Mouse (Mus musculus) embryo, embryonic 11 days (tissue): ENCODE measurements around the gene Ank2.
"Not testable (repeated sequence)": the region's sequence is repeated elsewhere in the genome, so short reads cannot be mapped to it uniquely, and the experiment has no call there.

Experiments used
- DNase-seq: peaks from one replicate; pipeline ENCODE4 v3.0.0-alpha.2; 2015

The Ank2 gene

DNA sequence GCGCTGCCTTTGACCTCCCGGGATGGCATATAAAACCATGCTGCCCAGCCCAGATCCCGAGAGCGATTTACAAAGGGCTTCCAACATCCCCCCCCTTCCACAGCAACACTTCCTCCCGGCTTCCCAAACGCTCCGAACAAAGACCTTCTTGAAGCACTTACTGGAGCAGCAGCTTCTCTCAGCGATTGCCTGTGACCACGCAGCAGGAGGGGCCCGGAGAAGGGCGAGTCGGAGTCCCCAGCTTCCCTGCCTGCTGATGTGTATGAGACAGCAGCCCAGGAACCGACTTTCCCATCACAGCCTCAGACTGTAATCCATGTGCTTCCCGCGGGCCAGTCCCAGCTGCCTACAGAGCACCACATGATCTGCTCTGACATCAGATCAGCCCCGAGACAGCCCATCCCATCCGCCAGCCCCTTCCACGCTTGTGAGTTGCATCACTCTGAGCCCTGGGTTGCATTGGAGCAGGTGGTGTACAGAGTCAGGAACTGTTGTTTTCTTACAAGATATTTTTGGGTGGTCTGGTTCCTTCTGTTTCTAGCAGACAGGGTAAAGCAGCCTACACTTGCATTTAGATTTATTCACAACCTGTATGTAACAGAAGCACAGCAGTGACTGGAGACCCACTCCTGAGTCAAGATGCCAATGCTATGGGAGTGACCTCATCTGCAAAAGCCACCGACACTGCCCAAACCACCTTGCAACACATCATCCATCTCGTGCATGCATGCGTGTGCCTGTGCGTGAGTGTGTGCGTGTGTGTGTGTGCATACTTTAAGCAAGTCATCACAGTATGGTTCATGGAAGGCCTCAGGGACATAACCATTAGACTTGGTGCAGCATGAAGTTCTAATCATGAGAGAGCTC, 90.2 kb downstream of the Ank2 start:
- peak; percentile 89 for DNase-seq

GRCm38 (mm10) chr3:127407868-127408574, 91.1 kb downstream of the Ank2 start:
- peak; percentile 16 for DNase-seq

- DNase-seq = no peak
Measured at GRCm38 (mm10) chr3:127406883-127407282, 92.3 kb downstream of the Ank2 start.

- DNase-seq = peak; percentile 16
Measured at GRCm38 (mm10) chr3:127404371-127404770, 94.8 kb downstream of the Ank2 start.

GRCm38 (mm10) chr3:127400976-127401375, 98.2 kb downstream of the Ank2 start:
- DNase-seq = no peak

GRCm38 (mm10) chr3:127400468-127400867, 98.7 kb downstream of the Ank2 start:
- DNase-seq = not testable (repeated sequence)

- DNase-seq = no peak
Measured at GRCm38 (mm10) chr3:127397774-127398173, 101.4 kb downstream of the Ank2 start.

DNA sequence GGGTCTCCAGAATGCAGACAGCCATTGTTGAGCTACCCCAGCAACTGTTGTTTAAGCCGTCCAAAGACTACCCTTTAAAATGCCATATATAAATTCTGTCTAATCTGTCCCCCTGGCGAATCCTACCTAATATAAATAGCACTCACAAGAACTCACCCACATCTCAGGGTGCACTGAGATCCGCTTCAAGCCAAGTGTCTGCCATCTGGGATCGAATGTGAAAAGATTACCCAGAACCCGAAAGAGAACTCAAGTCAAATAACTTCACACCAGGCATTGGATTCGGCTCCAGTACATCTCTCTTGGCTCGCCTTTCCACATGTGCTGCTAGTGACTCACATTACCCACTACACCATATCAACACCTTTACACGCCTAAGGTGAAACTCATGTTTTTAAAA, 103.9 kb downstream of the Ank2 start:
- no peak for DNase-seq

GRCm38 (mm10) chr3:127387016-127387517, 112.1 kb downstream of the Ank2 start:
- DNase-seq = peak; percentile 34

DNA sequence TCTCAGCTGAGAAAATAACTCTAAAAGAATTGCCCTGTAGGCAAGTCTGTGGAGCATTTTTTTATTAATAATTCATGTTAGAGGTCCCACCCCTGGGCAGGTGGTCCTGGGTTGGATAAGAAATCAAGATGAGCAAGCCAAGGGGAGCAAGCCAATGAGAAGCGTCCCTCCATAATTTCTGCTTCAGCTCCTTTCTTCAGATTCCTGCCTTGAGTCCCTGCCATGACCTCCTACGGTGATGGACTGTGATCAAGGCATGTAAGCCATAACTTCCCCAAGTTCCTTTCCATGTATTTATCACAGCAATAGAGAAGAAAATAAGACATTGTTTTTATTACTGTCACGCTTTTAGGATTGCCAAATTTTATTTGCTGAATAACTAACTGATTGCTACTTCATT, 115.9 kb downstream of the Ank2 start:
- no peak for DNase-seq

DNA sequence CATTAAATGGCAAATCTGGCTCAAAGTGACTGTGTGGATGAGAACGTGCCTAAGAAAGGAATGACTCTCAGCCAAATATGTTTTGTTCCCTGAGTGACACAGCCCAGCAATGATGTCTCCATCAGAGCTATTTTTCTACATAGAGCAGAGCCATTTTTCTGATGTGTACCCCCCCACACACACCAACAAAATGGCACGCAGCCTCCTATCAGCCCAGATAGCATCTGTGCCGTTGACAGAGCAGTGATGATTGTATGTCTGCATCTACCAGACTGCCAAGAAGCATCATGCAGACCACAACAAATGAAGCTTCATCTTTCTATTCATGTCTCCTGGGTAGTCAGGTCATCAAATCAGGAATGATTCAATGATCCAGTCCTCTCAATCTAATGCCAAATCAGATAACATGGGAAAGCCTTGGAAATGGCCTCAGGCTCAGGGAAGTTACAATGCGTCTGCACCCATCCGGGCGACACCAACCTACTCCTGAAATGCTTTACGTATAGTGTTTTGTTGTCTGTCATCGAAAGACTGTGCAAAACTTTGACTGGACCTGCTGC, 122.2 kb downstream of the Ank2 start:
- DNase-seq = no peak

DNA sequence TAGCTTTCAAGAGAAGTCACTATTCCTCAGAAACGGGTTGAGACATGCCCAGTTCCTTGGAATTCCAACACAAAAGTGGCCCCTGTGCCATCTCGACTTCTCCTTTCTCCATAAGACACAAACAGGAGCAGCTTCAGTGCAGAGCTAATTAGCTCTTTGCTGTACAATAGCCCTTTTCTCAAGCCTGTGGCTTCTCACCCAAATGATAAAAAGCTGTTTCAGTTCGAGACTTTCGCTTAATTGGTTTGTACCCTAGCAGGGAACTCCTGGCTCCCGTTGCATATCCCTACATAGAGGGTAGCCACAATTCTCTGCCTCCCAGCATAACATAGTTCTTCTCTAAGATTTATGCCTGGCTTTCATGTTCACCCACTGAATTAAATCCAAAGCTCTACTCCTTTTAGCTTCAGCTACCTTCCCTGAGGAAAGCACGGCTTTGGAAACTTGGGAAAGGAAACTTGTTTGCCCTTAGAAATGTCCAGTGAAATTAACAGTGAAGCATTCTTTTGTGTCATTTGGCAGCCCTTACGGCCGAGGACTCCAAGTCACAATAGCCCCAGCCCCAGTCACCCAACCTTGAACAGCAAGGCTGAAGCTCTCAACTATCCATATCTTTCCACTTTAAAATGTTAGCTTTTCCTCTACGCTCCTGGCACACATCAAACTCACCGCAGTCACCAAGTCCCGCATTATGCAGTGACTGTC, 123.0 kb downstream of the Ank2 start:
- peak; percentile 26 for DNase-seq

- no peak for DNase-seq
Measured at GRCm38 (mm10) chr3:127374190-127374710, 124.9 kb downstream of the Ank2 start.

GRCm38 (mm10) chr3:127371774-127372173, 127.4 kb downstream of the Ank2 start:
- no peak for DNase-seq

DNA sequence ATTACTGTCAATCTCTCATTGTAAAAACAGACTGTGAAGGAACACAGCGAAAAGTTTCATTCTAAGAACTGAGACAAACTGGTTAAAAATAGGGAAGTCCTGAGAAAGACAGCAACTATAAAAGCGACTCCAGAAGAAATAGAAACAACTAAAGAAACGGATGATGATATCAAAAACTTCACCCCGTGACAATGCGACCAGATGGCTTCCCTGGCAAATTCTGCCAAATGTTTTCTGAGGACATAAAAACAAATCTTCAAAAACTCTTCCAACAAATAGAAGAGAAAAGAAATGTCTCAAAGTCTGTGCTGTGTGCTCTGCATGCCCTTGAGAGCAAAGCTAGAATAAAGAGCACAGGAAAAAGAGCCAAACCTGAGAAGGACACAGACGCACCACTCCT, 129.6 kb downstream of the Ank2 start:
- no peak for DNase-seq

DNA sequence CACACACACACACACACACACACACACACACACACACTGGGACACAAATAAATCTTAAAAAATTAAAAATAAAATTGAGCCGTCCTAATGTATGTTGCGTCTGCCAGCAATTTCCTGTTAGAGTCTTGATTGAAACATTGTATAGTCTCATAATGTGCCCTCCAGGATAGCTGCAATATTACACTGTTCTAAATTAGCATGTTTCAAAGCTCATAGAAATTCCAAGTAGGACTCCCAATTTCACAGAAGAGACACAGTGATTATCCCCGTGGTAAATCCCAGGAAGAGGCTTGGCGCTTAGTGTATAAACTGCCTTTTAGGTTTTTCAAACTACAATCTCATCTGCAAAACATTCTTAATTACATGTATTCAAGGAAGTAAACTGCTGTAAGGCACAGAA, 131.7 kb downstream of the Ank2 start:
- no peak for DNase-seq

DNA sequence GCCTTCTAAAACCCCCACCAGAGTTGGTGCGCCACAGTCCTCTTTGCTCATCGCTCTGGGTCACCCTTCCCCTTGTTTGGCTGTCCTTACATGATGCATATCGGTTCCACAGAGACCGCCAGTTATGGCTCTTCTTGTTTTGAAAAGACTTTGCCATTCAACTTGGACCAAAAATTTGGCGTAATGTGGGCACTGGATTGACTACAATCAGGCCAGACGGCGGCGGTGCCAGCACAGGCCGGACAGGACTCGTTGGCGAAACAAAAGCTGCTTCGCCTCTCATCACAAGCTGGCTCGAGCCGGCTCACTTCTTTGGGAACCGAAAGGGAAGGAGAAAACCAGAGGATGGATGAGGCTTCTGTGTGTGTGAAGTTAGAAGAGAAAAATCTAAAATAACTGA, 135.6 kb downstream of the Ank2 start:
- no peak for DNase-seq

DNA sequence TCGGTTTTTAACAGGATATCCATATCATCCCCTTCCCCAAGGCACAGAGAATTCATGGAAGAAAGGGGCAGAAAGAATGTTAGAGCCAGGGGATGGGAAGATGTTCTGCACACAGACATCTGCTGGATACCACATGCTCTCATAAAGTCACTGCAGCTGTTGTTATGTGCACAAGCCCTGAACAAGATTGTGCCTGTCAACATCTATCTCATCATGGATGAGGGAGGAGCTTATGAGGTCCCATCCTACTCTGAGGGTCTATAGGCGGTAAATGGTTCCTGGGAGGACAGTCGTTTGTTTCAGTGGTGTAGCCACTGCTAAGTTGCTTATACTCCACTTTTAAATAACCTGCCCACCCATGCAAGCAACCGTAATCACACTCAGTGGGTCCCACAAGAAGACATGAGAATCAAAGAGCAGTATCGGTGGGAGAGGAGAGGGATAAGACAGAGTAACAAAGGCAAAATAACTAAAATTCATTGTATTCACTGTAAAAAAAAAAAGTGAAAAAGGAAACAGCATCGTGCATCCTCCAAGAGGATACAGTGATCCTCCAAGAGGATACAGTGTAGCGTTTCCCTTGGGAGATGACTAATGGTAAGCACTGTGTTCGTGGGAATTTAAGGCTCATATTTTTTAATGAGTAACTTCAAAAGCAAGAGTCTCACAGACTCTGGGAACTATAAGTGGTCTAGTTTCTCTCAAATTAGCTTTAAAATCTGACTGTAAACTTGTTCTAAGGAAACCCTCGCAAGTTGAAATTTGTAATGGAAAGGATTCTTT, 136.3 kb downstream of the Ank2 start:
- DNase-seq = no peak

- DNase-seq = no peak
Measured at GRCm38 (mm10) chr3:127361846-127362245, 137.3 kb downstream of the Ank2 start.

DNA sequence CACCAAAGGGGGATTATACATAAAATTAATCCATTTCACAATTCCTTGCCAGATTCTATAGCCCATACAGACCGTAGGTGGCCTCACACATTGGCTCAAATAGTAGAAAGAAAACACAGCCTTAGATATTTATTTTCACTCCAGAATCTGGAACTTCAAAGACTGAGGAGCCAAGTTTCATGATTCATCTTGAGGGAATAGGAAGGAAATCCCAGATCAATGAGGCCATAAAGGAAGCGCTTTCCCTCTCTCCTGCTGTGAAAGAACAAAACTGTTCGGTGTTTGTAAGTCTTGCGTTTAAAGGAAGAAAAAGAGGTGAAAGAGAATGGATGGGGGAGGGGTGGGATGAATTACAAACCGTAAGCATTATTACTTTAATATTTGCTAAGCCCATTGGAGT, 137.8 kb downstream of the Ank2 start:
- DNase-seq = no peak

DNA sequence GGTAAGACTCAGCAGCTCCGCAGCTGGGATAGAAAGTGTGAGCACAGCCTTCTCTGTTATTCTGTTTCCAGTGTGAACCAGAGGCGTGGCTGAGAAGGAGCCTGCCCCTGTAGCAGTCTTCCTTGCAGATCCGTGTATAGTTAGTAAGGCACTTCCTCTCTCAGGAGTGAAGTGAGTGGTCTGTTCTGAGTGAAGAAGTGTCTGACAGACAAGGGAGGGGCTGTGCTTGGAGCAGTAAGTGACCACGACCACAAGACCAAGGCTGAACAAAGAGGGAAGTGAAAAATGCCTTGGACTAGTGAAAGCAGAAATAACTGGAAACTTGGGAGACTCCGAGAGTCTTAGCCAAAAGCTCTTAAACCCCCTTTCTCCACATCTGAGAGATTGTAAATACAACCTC, 143.9 kb downstream of the Ank2 start:
- no peak for DNase-seq
